Mouse (Mus musculus) ovary, postnatal 14 days (tissue): Measurements from ENCODE around the gene Rgl1.

Experiments
- DNase-seq: peaks from one replicate; pipeline ENCODE4 v3.0.0; 2022; ENCODE audit warnings: low spot score

Rgl1 gene

GRCm38 (mm10) chr1:152587431-152587830 is 178.7 kb downstream of the Rgl1 start:
- DNase-seq = no peak

GRCm38 (mm10) chr1:152585385-152585984 is 180.7 kb downstream of the Rgl1 start:
- no peak for DNase-seq

GRCm38 (mm10) chr1:152584933-152585332 is 181.2 kb downstream of the Rgl1 start:
- DNase-seq = no peak

DNA sequence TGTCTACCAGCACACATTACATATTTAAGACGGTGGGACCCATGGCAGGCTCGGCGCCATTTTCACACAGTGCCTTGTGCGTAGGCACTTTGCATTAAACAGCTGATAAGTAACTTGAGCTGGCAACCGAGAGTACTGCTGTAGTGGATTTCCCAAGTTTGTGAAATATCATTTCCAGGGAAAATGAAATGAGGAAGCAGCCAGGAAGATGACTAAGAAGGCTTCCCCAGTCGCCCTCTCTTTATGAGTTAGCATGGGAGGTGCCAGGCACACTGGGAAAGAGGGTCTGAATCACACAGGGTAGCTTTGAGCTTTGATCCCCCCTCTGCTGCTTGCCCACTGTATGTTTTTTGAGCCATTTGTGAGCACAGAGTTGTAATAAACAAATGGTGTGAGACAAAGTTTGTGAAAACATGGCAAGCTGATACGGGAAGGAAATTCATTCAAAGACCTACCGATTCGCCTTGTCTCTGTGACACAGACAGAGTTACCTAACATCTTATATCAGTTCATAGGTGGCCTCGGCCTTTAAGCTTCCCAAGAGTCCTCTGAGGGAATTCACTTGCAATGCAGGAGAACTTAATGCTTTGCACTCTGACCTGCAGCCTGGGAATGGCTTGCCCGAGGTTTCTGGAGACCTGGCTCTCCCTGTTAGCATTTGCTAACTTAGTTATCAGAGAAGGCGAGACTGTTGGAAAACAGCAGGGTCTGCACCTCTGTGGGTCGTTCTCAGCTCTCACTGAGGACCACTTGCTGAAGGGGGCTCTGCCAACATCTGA is 184.8 kb downstream of the Rgl1 start:
- DNase-seq = no peak

GRCm38 (mm10) chr1:152578944-152579343 is 187.2 kb downstream of the Rgl1 start:
- no peak for DNase-seq

DNA sequence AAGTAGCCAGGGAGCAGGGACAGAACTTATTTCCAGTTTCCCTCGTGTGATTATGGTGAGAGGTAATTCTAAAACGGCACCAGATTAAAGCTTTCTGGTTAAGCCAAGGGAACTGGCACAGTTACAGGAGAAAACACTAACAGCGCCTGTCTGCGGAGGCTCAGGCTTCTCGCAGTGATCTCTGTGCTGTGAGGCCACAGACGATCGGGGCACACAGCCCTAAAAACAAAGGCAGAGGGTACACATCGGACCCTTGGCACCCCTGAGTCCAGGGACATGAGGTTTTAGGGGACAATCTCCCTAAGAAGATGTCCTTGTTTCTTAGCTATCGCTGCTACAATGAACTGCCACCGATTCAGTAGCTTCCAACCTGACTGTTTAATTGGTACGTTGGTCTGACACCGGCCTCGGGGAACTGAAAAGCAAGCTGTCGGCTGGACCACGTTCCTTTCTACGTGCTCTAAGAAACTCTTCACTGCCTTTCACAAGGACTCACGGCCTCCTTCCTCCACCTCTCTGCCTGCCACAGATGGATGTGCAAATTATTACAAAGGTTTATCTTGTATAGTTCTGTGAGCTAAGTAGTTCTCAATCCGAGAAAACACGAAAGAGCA is 187.9 kb downstream of the Rgl1 start:
- no peak for DNase-seq

DNA sequence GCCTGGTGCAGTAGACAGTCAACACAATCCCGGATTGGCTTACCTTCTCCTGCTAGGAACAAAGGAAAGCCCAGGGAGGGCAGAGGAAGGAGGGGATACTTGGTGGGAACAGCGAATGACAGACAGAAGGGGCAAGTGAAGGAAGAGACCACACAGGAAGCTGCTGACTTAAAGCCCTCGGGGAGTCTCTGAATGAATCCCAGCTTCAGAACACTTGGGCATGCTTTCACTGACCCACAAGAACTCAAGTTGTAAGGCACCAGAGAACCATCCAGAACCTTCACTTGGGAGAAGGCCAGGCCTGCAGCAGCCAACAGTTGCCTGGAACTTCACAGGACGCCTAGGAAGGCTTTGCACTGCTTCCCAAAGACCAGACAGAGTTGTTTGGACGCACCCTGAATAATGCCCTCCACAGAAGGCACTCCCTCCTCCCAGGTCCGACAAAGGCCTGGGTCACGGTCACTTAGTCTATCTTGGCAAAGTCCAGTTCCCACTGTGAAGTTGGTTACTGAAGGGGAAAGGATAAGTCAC is 189.5 kb downstream of the Rgl1 start:
- DNase-seq = no peak

- DNase-seq = no peak
Observed at GRCm38 (mm10) chr1:152575096-152575495, 191.1 kb downstream of the Rgl1 start.

DNA sequence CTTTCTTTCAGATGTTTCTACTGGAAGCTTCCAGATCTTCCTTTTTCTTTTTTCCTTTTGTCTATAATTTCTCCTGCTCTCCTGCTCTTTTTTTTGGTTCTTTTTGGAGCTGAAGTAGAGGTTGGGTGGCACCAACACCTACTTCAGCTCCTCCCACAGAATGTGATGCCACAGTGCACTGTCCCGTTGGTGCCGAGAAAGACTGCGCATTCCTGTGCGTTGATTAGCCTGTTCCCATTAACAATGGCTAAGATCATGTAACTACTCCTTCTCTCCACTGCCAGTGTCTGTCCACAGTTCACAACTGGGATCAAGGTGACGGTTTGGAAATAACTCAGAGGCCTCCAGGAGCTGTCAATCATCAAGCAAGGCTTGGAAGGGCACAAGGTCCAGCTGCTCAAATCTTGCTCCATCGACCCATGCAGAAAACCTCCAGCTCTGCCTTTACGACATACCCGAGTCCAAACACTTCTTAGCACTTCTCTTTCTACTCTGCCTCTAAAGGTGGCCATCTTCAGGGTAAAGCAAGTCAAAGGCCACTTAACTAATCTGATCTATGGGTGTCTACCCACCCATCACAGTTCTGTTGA is 192.6 kb downstream of the Rgl1 start:
- no peak for DNase-seq

GRCm38 (mm10) chr1:152572755-152573469 is 193.2 kb downstream of the Rgl1 start:
- DNase-seq = no peak

DNA sequence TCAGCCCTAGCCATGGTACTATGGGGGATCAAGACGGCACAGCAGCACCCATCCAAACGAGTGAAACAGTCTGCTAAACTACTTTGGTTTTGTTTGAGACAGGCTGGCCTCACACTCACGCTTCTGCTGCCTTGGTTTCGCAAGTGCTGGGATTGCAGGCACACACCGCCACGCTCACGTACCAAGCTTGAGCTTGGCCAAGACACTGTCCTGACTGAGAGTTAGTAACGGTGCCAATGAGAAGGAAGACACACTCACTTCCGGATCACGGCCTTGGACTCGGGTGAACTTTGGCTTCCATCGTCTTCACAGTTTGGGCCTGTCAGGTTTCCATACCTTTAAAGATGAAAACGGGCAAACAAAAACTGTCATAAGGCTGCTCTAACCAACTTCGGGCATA is 194.8 kb downstream of the Rgl1 start:
- DNase-seq = no peak

GRCm38 (mm10) chr1:152570681-152571080 is 195.5 kb downstream of the Rgl1 start:
- no peak for DNase-seq

DNA sequence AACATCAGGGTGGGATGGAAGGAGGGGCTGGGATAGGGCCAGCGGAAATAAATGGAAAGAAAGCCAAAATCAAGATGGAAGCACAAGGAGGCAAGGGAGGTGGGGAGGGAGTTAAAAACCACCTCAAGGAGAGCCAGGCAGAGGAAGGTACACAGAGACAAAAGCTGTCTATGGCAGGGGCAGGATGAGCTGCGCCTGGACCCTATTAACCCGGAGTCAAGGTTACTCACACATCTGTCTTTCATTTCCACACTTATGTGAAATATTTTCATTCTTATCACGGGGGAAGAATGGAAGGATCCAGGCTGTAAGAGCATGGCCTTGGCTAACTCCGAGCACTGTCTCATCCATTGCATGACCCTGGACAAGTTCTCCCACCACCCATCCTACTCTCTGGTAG is 202.9 kb downstream of the Rgl1 start:
- DNase-seq = no peak

GRCm38 (mm10) chr1:152562877-152563276 is 203.3 kb downstream of the Rgl1 start:
- no peak for DNase-seq

DNA sequence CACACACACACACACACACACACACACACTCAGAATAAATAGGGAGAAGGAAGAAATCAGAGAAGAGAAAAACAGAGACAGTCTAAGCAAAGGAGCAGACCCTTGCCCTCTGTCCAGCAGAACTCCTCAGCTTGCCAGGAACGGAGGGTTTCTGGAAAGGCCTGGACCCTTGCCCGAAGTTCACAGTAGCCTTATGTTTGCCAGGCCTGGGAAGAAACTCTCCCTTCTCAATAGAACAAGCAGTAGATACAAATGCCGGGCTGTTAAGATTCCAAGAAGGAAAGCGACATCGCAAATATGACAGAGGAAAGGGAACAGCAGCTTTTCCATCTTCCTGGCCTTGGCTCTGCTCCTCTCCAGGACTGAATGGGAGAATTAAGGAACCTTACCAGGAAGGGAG is 205.7 kb downstream of the Rgl1 start:
- no peak for DNase-seq

- no peak for DNase-seq
Observed at GRCm38 (mm10) chr1:152556576-152557281, 209.4 kb downstream of the Rgl1 start.

DNA sequence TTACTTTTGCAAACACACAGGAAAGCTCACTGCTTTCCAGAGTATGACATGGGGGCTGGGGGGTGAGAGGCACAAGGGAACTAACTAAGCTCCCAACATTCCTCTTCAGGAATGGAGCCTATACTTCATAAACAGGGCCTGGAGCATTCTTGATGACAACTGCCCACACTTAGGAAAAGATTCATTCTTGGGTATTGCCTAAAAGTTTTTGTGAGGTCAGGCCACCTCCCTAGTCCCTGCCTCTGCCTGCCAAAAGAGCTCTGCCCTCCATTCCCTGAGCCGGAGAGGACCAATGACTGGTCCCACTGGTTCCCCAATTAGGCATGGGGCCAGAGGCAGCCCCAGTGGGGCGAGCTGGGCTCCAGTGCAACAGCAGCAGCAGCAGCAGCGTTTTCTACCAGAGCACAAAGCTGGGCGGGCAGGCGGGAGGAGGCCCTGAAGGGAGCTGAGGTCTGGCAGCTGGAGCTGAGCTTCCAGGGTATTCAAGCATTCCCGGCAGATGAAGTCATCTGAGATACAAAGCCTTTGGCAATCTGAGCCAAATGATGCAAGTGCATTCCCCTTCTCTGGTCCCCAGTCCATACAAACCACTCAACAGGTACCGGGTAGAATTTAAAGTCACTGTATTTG is 210.1 kb downstream of the Rgl1 start:
- DNase-seq = peak; percentile 40

DNA sequence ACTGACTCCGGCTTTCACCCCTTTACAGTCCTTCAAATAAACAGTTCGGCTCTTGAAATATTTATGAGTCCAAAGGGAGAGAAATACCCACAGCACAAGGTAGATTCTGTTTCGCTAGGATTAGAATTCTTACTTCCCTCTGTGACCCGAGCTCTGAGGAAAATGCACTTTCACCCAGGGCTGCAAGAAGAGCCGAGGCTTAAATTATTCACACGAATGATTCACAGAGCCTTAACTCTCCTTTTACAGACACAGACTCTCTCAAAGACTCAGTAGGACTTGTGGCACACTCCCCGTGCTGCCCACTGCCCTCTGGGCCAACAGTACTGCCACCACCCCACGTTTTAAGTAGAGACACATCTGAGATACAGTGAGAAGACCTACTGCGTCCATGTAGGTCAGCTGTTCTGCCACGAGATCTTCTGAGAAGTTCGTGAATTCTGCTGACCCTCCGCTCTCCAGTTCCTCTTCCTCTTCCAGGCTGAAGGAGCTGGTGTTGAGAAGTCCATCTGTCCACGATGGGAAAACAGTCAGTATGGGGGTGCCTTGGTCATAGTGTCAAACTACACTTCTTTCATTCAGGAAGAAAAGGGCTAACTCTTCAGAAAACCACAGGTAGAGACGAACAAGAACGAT is 212.1 kb downstream of the Rgl1 start:
- no peak for DNase-seq

- no peak for DNase-seq
Observed at GRCm38 (mm10) chr1:152550973-152551372, 215.2 kb downstream of the Rgl1 start.

DNA sequence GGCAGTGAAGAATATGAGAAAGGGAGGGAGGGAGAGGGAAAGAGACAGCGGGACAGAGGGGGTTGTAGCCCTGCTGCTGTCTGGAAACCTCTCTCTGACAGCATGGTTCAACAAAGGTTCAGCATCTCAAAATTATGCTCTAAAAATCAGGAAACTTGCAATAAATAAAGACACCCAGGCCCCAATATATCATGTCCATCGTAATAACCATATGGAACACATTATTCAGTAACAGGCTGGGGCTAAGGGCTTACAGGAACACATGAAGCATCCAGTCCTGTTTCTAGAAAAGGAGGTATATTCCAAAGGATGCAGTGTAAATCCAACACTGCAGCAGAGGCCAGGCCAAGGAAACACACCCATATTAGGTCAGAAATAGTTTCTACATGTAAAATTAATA is 215.6 kb downstream of the Rgl1 start:
- no peak for DNase-seq
